Mouse (Mus musculus): ENCODE data around the gene Gm13691.

GRCm38 (mm10) chr2:83941378-83941777 lies 49.0 kb upstream of the Gm13691 start:
- no peak for TF ChIP-seq POLR2A (IDR thresholded peaks at IDR 0.05; ENCODE audit: low read depth, low read length)
- TF ChIP-seq CTCF (IDR thresholded peaks at IDR 0.05; ENCODE audit: extremely low read depth, insufficient read depth, insufficient read length, insufficient replicate concordance), result no peak
